Mouse (Mus musculus) E14TG2a.4 (cell line): ENCODE measurements around the gene Ttc28.
A peak's percentile ranks its signal among the peaks of the same experiment; 100 is the strongest.

Experiments
- H3K27me3 ChIP-seq: 2 replicates; pipeline ENCODE4 v1.6.1; 2014; ENCODE audit warnings: low read length, control low read depth; ENCODE audit not compliant: insufficient read depth
- H3K36me3 ChIP-seq: 2 replicates; pipeline ENCODE4 v1.6.1; 2014; ENCODE audit warnings: low read length, control low read depth; ENCODE audit not compliant: insufficient read depth
- H3K4me1 ChIP-seq: replicated peaks from 2 replicates; pipeline ENCODE4 v1.6.1; 2014; ENCODE audit warnings: low read depth, low read length, control low read depth
- H3K4me3 ChIP-seq: replicated peaks from 2 replicates; pipeline ENCODE4 v1.5.1; 2014; ENCODE audit warnings: mild to moderate bottlenecking, low read length
- H3K9me3 ChIP-seq: 2 replicates; pipeline ENCODE4 v1.6.1; 2014; ENCODE audit warnings: low read length, control low read depth
- CTCF ChIP-seq: conservative IDR thresholded peaks from 2 replicates; pipeline ENCODE4 v1.5.1; 2014; ENCODE audit warnings: low read length
- NANOG ChIP-seq: IDR thresholded peaks from 2 replicates; pipeline ENCODE4 v1.6.1; 2014; ENCODE audit warnings: borderline replicate concordance, low read length, mixed read lengths
- POU5F1 ChIP-seq: IDR thresholded peaks from 2 replicates; pipeline ENCODE4 v1.6.1; 2014; ENCODE audit warnings: low read length, borderline replicate concordance

The Ttc28 gene

DNA sequence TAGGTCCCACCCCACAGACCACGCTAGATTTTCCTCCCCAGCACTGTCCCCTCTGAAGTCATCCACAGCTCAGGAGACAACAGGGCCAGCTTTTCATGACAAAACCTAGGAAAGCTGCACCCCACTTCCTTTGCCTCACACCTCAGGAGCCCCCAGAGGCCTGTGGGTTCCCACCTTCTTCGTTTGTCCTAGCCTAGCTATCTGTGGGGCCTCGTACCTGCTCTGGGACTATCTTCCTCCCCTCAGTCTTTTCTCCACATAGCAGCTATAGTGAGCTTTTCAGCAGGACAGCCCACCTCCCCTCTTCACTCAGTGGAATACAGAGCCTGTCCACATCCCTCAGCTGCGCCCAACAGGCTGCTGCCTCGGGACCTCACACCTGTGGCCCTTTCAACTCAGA lies 418.2 kb downstream of the Ttc28 start:
- H3K9me3 ChIP-seq, result no peaks in the 10 kb centered on the region
- no peak for TF ChIP-seq NANOG

DNA sequence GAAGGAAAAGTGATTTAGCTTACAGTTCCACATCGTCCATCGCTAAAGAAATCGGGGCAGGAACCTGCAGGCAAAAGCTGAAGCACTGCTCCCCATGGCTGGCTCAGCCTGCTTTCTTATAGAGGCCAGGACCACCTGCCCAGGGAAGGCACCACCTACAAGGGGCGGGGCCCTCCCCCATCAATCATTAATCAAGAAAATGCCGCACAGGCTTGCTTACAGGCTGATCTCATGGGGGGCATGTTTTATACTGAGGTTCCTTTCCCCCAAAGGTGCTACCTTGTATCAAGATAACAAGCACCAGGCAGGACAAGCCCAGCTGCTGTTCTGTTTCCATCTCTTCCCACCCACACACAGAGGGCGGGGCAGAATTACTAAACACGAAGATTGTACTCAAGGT lies 419.1 kb downstream of the Ttc28 start:
- Histone ChIP-seq H3K9me3 (no peaks in the 10 kb centered on the region), H3K4me3 (no peak overlapping the region), H3K27me3 (peaks cover 12% of the 10 kb centered on the region; the same call in 1 of the 2 replicates), H3K4me1 (peaks cover 4% of the 10 kb centered on the region; the same call in 1 of the 2 replicates), H3K36me3 (no peaks in the 10 kb centered on the region)
- TF ChIP-seq POU5F1 (no peak), NANOG (no peak), CTCF (no peak)

More for the DNA sequence above, 418.2 kb downstream of the Ttc28 start:
- H3K36me3 ChIP-seq, result no peaks in the 10 kb centered on the region
- no peak overlapping the region for H3K4me3 ChIP-seq
- H3K27me3 ChIP-seq, result peaks cover 17% of the 10 kb centered on the region; the same call in 1 of the 2 replicates
- H3K4me1 ChIP-seq, result peaks cover 4% of the 10 kb centered on the region; the same call in 1 of the 2 replicates

DNA sequence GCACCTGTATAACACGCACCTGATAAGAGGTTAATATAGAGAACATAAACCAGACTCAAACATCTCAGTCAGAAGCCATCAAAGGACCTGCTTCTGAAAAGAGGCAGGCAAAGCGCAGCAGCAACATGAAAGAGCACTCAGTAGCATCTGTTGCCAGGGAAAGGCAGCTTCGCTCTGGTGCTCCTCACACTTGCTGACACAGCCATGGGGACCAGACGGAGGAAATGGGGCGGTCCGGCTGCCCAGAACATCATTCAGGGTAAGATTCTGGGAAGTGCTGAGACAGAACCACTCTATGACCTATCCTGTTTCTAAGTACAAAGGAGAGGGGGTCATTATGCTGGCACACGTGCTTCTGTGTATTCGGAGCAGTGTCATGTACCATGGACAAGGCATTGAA lies 421.2 kb downstream of the Ttc28 start:
- no peak overlapping the region for H3K4me3 ChIP-seq
- H3K27me3 ChIP-seq, result peaks cover 12% of the 10 kb centered on the region; the same call in 1 of the 2 replicates
- TF ChIP-seq POU5F1, result no peak
- no peak for TF ChIP-seq CTCF
- TF ChIP-seq NANOG, result no peak
- H3K4me1 ChIP-seq, result peaks cover 4% of the 10 kb centered on the region; the same call in 1 of the 2 replicates
- 0 out of 2 replicates have a peak, but pooled peaks cover 3% of the 10 kb centered on the region for H3K9me3 ChIP-seq
- no peaks in the 10 kb centered on the region for H3K36me3 ChIP-seq

DNA sequence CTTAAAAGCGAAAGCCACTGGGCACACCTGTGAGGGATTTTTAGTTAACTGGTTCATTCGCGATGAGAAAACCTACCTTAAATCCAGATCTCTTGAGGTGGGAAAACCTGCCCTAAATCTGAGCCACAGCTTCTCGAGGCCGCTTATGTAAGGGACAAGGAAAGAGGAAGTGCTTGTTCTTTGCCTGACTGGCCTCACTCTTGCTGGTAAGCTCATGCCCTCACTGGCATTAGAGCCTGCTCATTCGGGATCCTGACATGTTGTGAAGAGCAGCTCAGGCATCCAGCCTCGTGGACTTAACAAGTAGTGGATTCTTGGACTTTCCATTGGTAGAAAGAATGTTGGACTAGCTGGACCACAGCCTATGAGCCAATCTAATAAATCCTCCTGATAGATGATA lies 422.1 kb downstream of the Ttc28 start:
- Histone ChIP-seq H3K27me3 (peaks cover 5% of the 10 kb centered on the region; the same call in 1 of the 2 replicates), H3K36me3 (no peaks in the 10 kb centered on the region), H3K4me1 (peaks cover 4% of the 10 kb centered on the region; the same call in 1 of the 2 replicates), H3K9me3 (0 out of 2 replicates have a peak, but pooled peaks cover 3% of the 10 kb centered on the region), H3K4me3 (no peak overlapping the region)
- TF ChIP-seq POU5F1 (no peak), CTCF (no peak), NANOG (no peak)

DNA sequence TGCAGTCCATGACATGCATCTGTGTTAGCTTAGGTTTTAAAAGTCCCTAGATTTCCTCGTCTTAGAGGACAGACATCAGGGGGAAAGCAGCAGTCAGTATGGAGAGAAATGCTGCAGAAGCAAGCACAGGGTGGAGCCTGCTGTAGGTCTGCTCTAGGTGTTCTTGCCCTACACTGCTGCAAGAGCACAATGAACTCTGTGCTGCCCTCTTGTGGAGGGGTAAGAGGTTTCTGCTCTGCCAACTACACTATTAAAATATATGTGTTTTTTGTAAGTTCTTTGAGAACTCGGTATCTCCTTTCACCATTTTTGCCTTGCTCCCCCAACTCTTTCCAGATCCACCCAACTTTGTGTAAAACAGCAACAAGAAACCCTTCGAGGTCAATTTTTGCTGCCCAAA lies 425.1 kb downstream of the Ttc28 start:
- no peak for TF ChIP-seq POU5F1
- TF ChIP-seq CTCF, result peak; percentile 18; the same call in 1 of the 2 replicates
- no peak for TF ChIP-seq NANOG
- H3K4me3 ChIP-seq, result no peak overlapping the region
- H3K27me3 ChIP-seq, result 0 out of 2 replicates have a peak, but pooled peaks cover 2% of the 10 kb centered on the region
- no peaks in the 10 kb centered on the region for H3K36me3 ChIP-seq
- H3K4me1 ChIP-seq, result no peaks in the 10 kb centered on the region
- 0 out of 2 replicates have a peak, but pooled peaks cover 3% of the 10 kb centered on the region for H3K9me3 ChIP-seq

GRCm38 (mm10) chr5:111310185-111310584 lies 430.6 kb downstream of the Ttc28 start:
- H3K27me3 ChIP-seq, result no peaks in the 10 kb centered on the region
- H3K4me1 ChIP-seq, result no peaks in the 10 kb centered on the region
- H3K9me3 ChIP-seq, result peaks cover 12% of the 10 kb centered on the region
- H3K4me3 ChIP-seq, result no peak overlapping the region
- TF ChIP-seq NANOG, result no peak
- TF ChIP-seq POU5F1, result no peak
- TF ChIP-seq CTCF, result no peak
- H3K36me3 ChIP-seq, result no peaks in the 10 kb centered on the region

DNA sequence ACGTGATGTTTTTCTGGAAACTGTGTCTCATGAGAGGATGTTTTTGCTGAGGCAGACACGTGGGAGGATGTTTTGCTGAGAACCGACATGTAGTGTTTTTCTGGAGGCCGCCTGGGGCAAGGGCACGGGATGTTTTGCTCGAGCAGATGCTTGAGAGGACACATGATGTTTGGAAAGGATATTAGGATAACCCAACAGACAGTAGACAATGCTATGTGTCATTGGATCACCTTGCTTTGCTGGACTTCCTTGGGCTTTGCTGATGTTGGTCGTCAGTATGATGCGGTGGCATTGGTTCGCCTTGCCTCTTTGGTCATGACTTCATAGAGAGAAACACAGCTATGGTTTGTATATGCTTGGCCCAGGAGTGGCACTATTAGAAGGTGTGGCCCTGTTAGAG lies 434.2 kb downstream of the Ttc28 start:
- Histone ChIP-seq H3K36me3 (no peaks in the 10 kb centered on the region), H3K9me3 (peaks cover 12% of the 10 kb centered on the region), H3K4me1 (peaks cover 6% of the 10 kb centered on the region), H3K27me3 (peaks cover 4% of the 10 kb centered on the region; the same call in 1 of the 2 replicates), H3K4me3 (no peak overlapping the region)
- TF ChIP-seq CTCF (no peak), POU5F1 (no peak), NANOG (no peak)

GRCm38 (mm10) chr5:111315061-111315460 lies 435.5 kb downstream of the Ttc28 start:
- H3K4me3 ChIP-seq, result no peak overlapping the region
- H3K4me1 ChIP-seq, result peaks cover 8% of the 10 kb centered on the region
- H3K36me3 ChIP-seq, result no peaks in the 10 kb centered on the region
- peaks cover 4% of the 10 kb centered on the region; the same call in 1 of the 2 replicates for H3K27me3 ChIP-seq
- peaks cover 12% of the 10 kb centered on the region for H3K9me3 ChIP-seq
- TF ChIP-seq POU5F1, result no peak
- TF ChIP-seq NANOG, result no peak

DNA sequence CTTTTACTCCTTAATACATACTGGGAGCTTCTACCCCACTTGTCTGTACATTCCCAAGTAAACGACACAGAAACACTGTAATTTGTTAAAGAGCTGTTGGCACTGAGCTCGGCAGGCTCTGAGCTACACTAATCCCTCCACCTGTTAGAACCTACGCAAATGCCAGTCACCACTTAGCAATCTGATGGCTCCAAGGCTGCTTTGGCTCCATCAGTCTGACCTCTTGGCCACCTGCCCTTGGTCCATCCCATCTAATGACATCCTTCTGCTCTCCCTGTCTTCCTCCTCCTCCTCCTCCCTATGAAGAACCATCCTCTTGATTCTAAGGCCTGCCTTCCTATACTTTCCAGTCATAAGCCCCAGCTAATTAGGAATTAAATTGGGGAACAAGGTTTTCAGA lies 437.9 kb downstream of the Ttc28 start:
- no peak overlapping the region for H3K4me3 ChIP-seq
- TF ChIP-seq CTCF (no peak), NANOG (no peak), POU5F1 (no peak)
- peaks cover 7% of the 10 kb centered on the region; the same call in 1 of the 2 replicates for H3K9me3 ChIP-seq
- peaks cover 4% of the 10 kb centered on the region; the same call in 1 of the 2 replicates for H3K27me3 ChIP-seq
- peaks cover 8% of the 10 kb centered on the region for H3K4me1 ChIP-seq
- H3K36me3 ChIP-seq, result no peaks in the 10 kb centered on the region
